Mouse (Mus musculus) heart, postnatal 0 days (tissue): ENCODE data around the gene Syne2. TPM values are rescaled to one million over a fixed set of nuclear protein-coding genes. Genes with fewer than 3 reads are reported as not detected.
A peak's percentile ranks its signal among the peaks of the same experiment; 100 is the strongest.

Experiments used
- ATAC-seq: fragments of 200-750 bp; cut with Nextera tagmentation; 2 replicates; pipeline ENCODE4 v1.8.0; 2017; ENCODE audit warnings: low read depth, moderate number of reproducible peaks, moderate library complexity; ENCODE audit not compliant: insufficient read depth
- DNase-seq: peaks from one replicate; pipeline ENCODE4 v3.0.0-alpha.2; 2016; ENCODE audit warnings: low spot score
- H3K27ac ChIP-seq: fragments of 300-500 bp; sonication (generic); 2 replicates; pipeline ENCODE4 v1.5.1; 2014; ENCODE audit warnings: low read depth, mild to moderate bottlenecking
- H3K27me3 ChIP-seq: fragments of 300-500 bp; sonication (generic); 2 replicates; pipeline ENCODE4 v1.6.1; 2014; ENCODE audit warnings: low read length, mixed read lengths; ENCODE audit not compliant: control insufficient read depth, insufficient read depth
- H3K36me3 ChIP-seq: fragments of 300-500 bp; sonication (generic); replicated peaks from 2 replicates; pipeline ENCODE4 v1.6.1; 2014; ENCODE audit warnings: low read length, mixed read lengths; ENCODE audit not compliant: control insufficient read depth, insufficient read depth
- H3K4me1 ChIP-seq: fragments of 300-500 bp; sonication (generic); 2 replicates; pipeline ENCODE4 v1.6.1; 2014; ENCODE audit warnings: antibody characterized with exemption; ENCODE audit not compliant: control insufficient read depth, insufficient read depth
- H3K4me2 ChIP-seq: fragments of 300-500 bp; sonication (generic); 2 replicates; pipeline ENCODE4 v1.6.1; 2014; ENCODE audit warnings: low read depth, mild to moderate bottlenecking, low read length, moderate library complexity
- H3K4me3 ChIP-seq: fragments of 300-500 bp; sonication (generic); 2 replicates; pipeline ENCODE4 v1.5.1; 2014; ENCODE audit warnings: low read depth, low read length
- H3K9ac ChIP-seq: fragments of 300-500 bp; sonication (generic); replicated peaks from 2 replicates; pipeline ENCODE4 v1.6.1; 2014; ENCODE audit warnings: low read depth, low read length, mixed read lengths
- H3K9me3 ChIP-seq: fragments of 300-500 bp; sonication (generic); replicated peaks from 2 replicates; pipeline ENCODE4 v1.6.1; 2016; ENCODE audit warnings: low read length; ENCODE audit not compliant: control insufficient read depth
- CTCF ChIP-seq: IDR thresholded peaks from 2 replicates; pipeline ENCODE4 v1.5.1; 2016; ENCODE audit warnings: antibody characterized with exemption, control low read depth, low read depth
- EP300 ChIP-seq: IDR thresholded peaks from 2 replicates; pipeline ENCODE4 v1.6.1; 2016; ENCODE audit warnings: antibody characterized with exemption, low read depth
- WGBS: fragments of 180-500 bp; shearing (Covaris S2); extraction: QIAGEN DNeasy Blood & Tissue Kit; methylation state at CpG from one replicate; pipeline ENCODE4 v1.1.7; 2014; 5-methylcytosine and 5-hydroxymethylcytosine counted together
- polyA plus RNA-seq: library from polyadenylated mRNA; unstranded; fragments of >200 nt; fragmentation: Nextera tagmentation; extraction: Ambion mirVana; gene quantifications from 2 replicates; pipeline ENCODE4 v1.2.1, GENCODE M21; 2015
- total RNA-seq: library from RNA; depleted of rRNA; stranded (reverse); fragments of >200 nt; gene quantifications from 2 replicates; pipeline ENCODE4 v1.2.3, GENCODE M21; 2014; ENCODE audit warnings: low replicate concordance

Gene Syne2
- total and polyA plus RNA-seq, 2 experiments from 2014 or later = 22.9 to 34.7 TPM

DNA sequence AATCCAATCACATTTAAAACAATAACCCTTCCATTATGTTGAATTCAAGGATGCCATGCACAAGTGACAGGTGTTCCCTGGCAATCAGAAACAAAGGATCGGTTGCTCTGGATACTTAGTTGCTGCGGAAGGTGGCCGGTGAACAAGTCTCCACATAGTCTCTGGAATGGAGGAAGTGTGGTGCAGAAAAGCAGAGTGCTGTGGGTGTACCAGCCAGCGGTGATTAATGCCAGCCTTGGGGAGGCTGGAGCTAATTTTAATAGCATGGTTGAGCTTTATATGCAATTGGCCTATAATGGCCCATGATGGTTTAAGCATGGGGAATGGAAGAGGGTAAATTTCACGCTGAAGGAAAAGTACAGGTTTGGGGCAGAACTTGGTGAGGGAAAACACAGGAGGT is 11.7 kb downstream of the Syne2 start:
- H3K27me3 ChIP-seq = no peaks in the 10 kb centered on the region
- H3K36me3 ChIP-seq = no peaks in the 10 kb centered on the region
- no peaks in the 10 kb centered on the region for H3K9me3 ChIP-seq
- DNase-seq = no peak
- H3K27ac ChIP-seq = no peak overlapping the region
- TF ChIP-seq EP300 = no peak
- H3K4me1 ChIP-seq = peaks cover 18% of the 10 kb centered on the region; the same call in 1 of the 2 replicates
- no peak overlapping the region for H3K4me2 ChIP-seq
- no peak for ATAC-seq
- WGBS = 84% methylated on average over 5 of the region's 5 CpGs
- no peak overlapping the region for H3K4me3 ChIP-seq
- no peak overlapping the region for H3K9ac ChIP-seq

DNA sequence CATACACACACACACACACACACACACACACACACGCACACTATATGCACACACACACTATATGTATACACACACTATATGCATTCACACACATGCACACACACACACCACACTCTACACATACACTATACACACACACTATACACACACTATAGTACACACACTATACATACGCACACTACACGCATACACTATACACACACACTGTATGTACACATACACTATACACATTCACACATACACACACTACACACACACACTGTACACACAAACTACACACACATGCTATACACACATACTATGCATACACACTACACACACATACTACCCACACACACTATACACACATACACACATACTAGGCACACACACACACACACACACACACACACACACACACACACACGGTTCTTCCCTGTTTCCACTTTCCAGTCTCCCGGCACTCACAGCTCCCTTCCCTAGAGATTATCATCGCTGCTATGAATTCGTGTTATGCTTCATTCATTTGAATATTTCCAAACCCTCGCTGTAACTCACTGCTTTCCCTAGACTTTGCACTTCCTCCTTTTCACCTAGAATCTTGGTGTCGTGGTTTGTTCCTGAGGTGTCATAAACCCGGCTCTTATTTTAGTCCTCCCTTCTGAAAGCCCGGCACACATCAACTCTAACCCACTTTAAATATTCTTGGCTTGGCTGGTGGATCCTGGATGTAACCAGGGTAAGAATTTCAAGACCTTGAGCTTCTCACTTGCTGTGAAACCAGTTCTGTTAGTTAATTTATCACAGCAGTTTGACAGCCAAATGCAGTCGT is 15.4 kb downstream of the Syne2 start:
- H3K4me2 ChIP-seq = peak overlapping the region; percentile 5; the same call in 1 of the 2 replicates
- TF ChIP-seq EP300 = no peak
- no peak for TF ChIP-seq CTCF
- H3K4me1 ChIP-seq = peaks cover 15% of the 10 kb centered on the region; the same call in 1 of the 2 replicates
- DNase-seq (no peak), ATAC-seq (no peak)
- no peak overlapping the region for H3K9ac ChIP-seq
- no peaks in the 10 kb centered on the region for H3K27me3 ChIP-seq
- no peak overlapping the region for H3K4me3 ChIP-seq
- H3K9me3 ChIP-seq = no peaks in the 10 kb centered on the region
- H3K36me3 ChIP-seq = no peaks in the 10 kb centered on the region
- 36% methylated on average over 12 of the region's 12 CpGs for WGBS
- peak overlapping the region; percentile 49; the same call in 1 of the 2 replicates for H3K27ac ChIP-seq

DNA sequence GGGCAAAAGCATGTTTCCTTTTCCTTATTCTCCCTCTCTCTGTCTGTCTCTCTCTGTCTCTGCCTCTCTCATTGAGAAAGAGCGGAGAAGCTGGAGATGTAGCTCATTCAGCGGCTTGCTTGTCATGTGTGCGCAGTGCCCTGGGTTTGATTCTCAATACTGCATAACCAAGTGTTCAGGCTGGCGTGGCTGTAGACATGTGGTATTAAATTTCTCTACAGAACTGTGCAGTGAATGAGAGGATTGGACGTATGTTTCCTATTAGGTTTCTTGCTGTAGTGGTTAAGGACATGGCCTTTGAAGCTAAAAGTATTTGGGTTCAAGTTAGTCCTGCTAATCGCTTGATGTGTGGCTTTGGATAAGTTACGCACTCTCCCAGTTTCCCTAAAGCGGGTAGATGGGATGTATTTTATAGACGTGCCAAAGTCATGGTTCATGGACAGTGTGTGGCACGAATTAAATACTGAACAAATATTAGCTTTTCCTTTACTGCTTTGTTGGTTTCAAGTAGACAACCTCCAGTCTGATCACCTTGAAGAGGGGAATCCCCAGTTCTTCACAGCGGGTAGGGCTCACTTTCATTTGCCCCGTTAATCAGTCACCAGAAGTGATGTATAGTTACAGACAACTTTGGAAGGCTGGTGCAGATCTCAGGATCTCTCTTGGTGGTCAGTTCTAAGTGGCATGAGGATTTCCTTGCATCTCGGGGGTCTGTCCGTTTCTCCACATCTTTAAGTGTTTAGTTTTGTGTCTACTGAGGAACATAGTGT is 16.2 kb downstream of the Syne2 start:
- Histone ChIP-seq H3K27me3 (no peaks in the 10 kb centered on the region), H3K9ac (no peak overlapping the region), H3K4me1 (peaks cover 15% of the 10 kb centered on the region; the same call in 1 of the 2 replicates), H3K9me3 (no peaks in the 10 kb centered on the region), H3K4me3 (no peak overlapping the region), H3K4me2 (0 out of 2 replicates have a peak overlapping the region, but pooled peaks have one; percentile 5), H3K27ac (peak overlapping the region; percentile 49; the same call in 1 of the 2 replicates), H3K36me3 (no peaks in the 10 kb centered on the region)
- no peak for TF ChIP-seq CTCF
- TF ChIP-seq EP300 = no peak
- DNase-seq = no peak
- 81% methylated on average over 14 of the region's 14 CpGs for WGBS
- ATAC-seq = no peak

DNA sequence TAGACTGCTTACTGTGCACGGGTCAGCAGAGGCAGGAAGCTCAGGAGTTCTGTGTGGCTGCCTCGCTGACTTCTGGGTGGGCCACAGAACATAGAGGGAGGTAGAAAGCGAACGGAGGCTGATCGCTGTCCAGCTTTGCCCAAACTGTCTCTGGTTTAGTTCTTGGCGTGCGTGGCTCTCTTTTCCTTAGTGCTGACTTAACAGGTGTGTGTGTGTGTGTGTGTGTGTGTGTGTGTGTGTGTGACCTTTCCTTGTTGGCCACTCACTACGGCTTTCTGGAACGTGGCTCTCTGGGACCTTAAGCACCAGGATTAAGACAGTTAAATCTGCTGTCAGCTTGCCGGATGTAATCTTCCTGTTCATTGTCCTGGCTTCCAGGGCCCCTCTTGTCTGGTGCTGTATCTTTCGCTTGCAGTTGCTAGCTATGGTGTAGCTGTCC is 18.6 kb downstream of the Syne2 start:
- no peaks in the 10 kb centered on the region for H3K27me3 ChIP-seq
- no peak overlapping the region for H3K9ac ChIP-seq
- WGBS = 4% methylated on average over 11 of the region's 11 CpGs
- DNase-seq = no peak
- H3K27ac ChIP-seq = peak overlapping the region; percentile 58
- H3K36me3 ChIP-seq = no peaks in the 10 kb centered on the region
- no peaks in the 10 kb centered on the region for H3K9me3 ChIP-seq
- peaks cover 26% of the 10 kb centered on the region for H3K4me1 ChIP-seq
- peak overlapping the region; percentile 31 for H3K4me3 ChIP-seq
- ATAC-seq = peak; percentile 56
- TF ChIP-seq EP300 = no peak
- TF ChIP-seq CTCF = no peak
- peak overlapping the region; percentile 57 for H3K4me2 ChIP-seq

DNA sequence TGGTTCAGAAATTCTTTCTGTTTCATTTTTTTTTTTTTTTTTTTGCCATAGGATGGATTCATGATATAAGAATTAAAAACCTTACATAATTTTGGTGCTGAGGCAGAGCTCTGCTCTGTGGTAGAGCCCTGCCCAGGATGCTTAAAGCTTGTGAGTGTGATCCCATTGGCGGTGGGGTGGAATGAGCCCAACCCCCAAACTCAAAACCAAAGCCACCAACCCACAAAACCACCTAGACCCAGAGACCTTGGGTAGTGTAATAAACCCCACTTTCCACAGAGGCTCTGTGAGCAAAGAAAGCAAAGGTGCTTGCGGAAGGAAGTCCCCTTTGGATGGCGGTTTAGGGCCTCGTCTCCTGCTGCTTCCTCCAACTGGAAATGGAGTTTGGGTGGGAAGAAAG is 19.5 kb downstream of the Syne2 start:
- no peak overlapping the region for H3K27ac ChIP-seq
- WGBS = 77% methylated on average over 4 of the region's 4 CpGs
- ATAC-seq = no peak

More for the DNA sequence above, 19.5 kb downstream of the Syne2 start:
- no peak for DNase-seq
- Histone ChIP-seq H3K27me3 (no peaks in the 10 kb centered on the region), H3K9me3 (no peaks in the 10 kb centered on the region), H3K4me2 (no peak overlapping the region; the same call in 1 of the 2 replicates), H3K4me3 (no peak overlapping the region), H3K9ac (no peak overlapping the region), H3K4me1 (peaks cover 22% of the 10 kb centered on the region), H3K36me3 (no peaks in the 10 kb centered on the region)
- TF ChIP-seq CTCF (no peak), EP300 (no peak)
